Mouse (Mus musculus): ENCODE measurements at regions not wholly inside any gene's neighbourhood (a gene's known extent, or its start where the extent isn't known, plus 50 kb on each side); places are given as distances from the start of the nearest gene placed in this dataset. TPM values are rescaled to one million over a fixed set of nuclear protein-coding genes. Genes with fewer than 3 reads are reported as not detected.

MicroRNA genes in the stretch of these regions (microRNA counts, 519-probe panel; counts per million panel counts)
- microRNA mmu-miR-129-3p (2,787 counts per million, percentile 83 among the panel's probes with 10 or more counts), microRNA mmu-miR-129-5p (2,248 counts per million, percentile 65 among the panel's probes with 10 or more counts)

Small RNAs in the stretch of these regions (microRNA-seq; reads per million reads assigned to microRNA genes)
- gene Mir129-2 = 1.0 reads per million
- not detected for gene Mir129b
